Mouse (Mus musculus) cortical plate, adult 2 months (tissue): ENCODE results near the gene Htatip2.

Source experiments
- CTCF ChIP-seq: fragments of 200-500 bp; IDR thresholded peaks from 2 replicates; pipeline ENCODE4 v1.5.1; 2011; ENCODE audit warnings: mild to moderate bottlenecking, control low read depth, low read length; ENCODE audit not compliant: insufficient read depth; ENCODE audit errors: extremely low read depth
- POLR2A ChIP-seq: fragments of 200-500 bp; IDR thresholded peaks from 2 replicates; pipeline ENCODE4 v1.6.1; 2011; ENCODE audit warnings: mild to moderate bottlenecking, low read length, control low read depth; ENCODE audit not compliant: insufficient read depth; ENCODE audit errors: extremely low read depth

- TF ChIP-seq CTCF (no peak), POLR2A (no peak)
These were observed 17.0 kb upstream of the Htatip2 start for GRCm38 (mm10) chr7:49741923-49742322.
